Mouse (Mus musculus): ENCODE data around the gene Kif1b. TPM values are rescaled to one million over a fixed set of nuclear protein-coding genes. Genes with fewer than 3 reads are reported as not detected.
A peak's percentile ranks its signal among the peaks of the same experiment; 100 is the strongest.
"Not testable (repeated sequence)": the region's sequence is repeated elsewhere in the genome, so short reads cannot be mapped to it uniquely, and the experiment has no call there.

Kif1b gene
- total and polyA plus RNA-seq, 2 experiments from 2014 or later, result 215 to 425 TPM

GRCm38 (mm10) chr4:149213466-149213865 lies 94.0 kb downstream of the Kif1b start:
- no peak for ATAC-seq (ENCODE audit: low FRiP score)
- 97% methylated on average over 9 of the region's 9 CpGs for WGBS

GRCm38 (mm10) chr4:149211441-149211840 lies 96.1 kb downstream of the Kif1b start:
- not testable (repeated sequence) for DNase-seq (ENCODE audit: low spot score); H3K4me3 ChIP-seq (ENCODE audit: low read depth, low read length); H3K4me2 ChIP-seq (ENCODE audit: low read depth, low read length, poor library complexity, severe bottlenecking); ATAC-seq (ENCODE audit: low FRiP score); H3K4me1 ChIP-seq (ENCODE audit: insufficient read depth, low read length); H3K9me3 ChIP-seq (ENCODE audit: low read length); H3K27ac ChIP-seq (ENCODE audit: low read depth, low read length); H3K27me3 ChIP-seq (ENCODE audit: insufficient read depth, low read length); H3K9ac ChIP-seq (replicated peaks; ENCODE audit: low read length, poor library complexity, severe bottlenecking)
- peaks cover 58% of the 10 kb centered on the region for H3K36me3 ChIP-seq (ENCODE audit: insufficient read depth, low read length)
- WGBS, result 95% methylated on average over 6 of the region's 6 CpGs
- 0 out of 2 replicates have a peak, but pooled peaks have one; percentile 20 for TF ChIP-seq CTCF (IDR thresholded peaks at IDR 0.05)

More at GRCm38 (mm10) chr4:149213466-149213865, 94.0 kb downstream of the Kif1b start:
- TF ChIP-seq CTCF (IDR thresholded peaks at IDR 0.05), result no peak
- no peak overlapping the region for H3K9ac ChIP-seq (replicated peaks; ENCODE audit: low read length, poor library complexity, severe bottlenecking)
- no peak for DNase-seq (ENCODE audit: low spot score)
- no peaks in the 10 kb centered on the region for H3K9me3 ChIP-seq (ENCODE audit: low read length)
- H3K4me2 ChIP-seq (ENCODE audit: low read depth, low read length, poor library complexity, severe bottlenecking), result no peak overlapping the region
- H3K4me3 ChIP-seq (ENCODE audit: low read depth, low read length), result no peak overlapping the region
- H3K27me3 ChIP-seq (ENCODE audit: insufficient read depth, low read length), result no peaks in the 10 kb centered on the region
- peaks cover 61% of the 10 kb centered on the region for H3K36me3 ChIP-seq (ENCODE audit: insufficient read depth, low read length)
- H3K27ac ChIP-seq (ENCODE audit: low read depth, low read length), result no peak overlapping the region
- no peaks in the 10 kb centered on the region for H3K4me1 ChIP-seq (ENCODE audit: insufficient read depth, low read length)

- WGBS, result 87% methylated on average over 3 of the region's 3 CpGs
- H3K36me3 ChIP-seq (ENCODE audit: insufficient read depth, low read length), result peaks cover 66% of the 10 kb centered on the region
- DNase-seq (ENCODE audit: low spot score), result no peak
- no peak overlapping the region for H3K4me2 ChIP-seq (ENCODE audit: low read depth, low read length, poor library complexity, severe bottlenecking)
- no peak for ATAC-seq (ENCODE audit: low FRiP score)
- no peaks in the 10 kb centered on the region for H3K27me3 ChIP-seq (ENCODE audit: insufficient read depth, low read length)
- H3K9ac ChIP-seq (replicated peaks; ENCODE audit: low read length, poor library complexity, severe bottlenecking), result no peak overlapping the region
- H3K4me1 ChIP-seq (ENCODE audit: insufficient read depth, low read length), result no peaks in the 10 kb centered on the region
- TF ChIP-seq CTCF (IDR thresholded peaks at IDR 0.05), result no peak
- no peak overlapping the region for H3K27ac ChIP-seq (ENCODE audit: low read depth, low read length)
- no peak overlapping the region for H3K4me3 ChIP-seq (ENCODE audit: low read depth, low read length)
- no peaks in the 10 kb centered on the region for H3K9me3 ChIP-seq (ENCODE audit: low read length)
Measured at GRCm38 (mm10) chr4:149202467-149202866, 105.0 kb downstream of the Kif1b start.

- Histone ChIP-seq H3K27ac (ENCODE audit: low read depth, low read length) (no peak overlapping the region), H3K9me3 (ENCODE audit: low read length) (no peaks in the 10 kb centered on the region), H3K9ac (replicated peaks; ENCODE audit: low read length, poor library complexity, severe bottlenecking) (no peak overlapping the region), H3K4me3 (ENCODE audit: low read depth, low read length) (no peak overlapping the region), H3K36me3 (ENCODE audit: insufficient read depth, low read length) (peaks cover 72% of the 10 kb centered on the region), H3K4me2 (ENCODE audit: low read depth, low read length, poor library complexity, severe bottlenecking) (no peak overlapping the region), H3K4me1 (ENCODE audit: insufficient read depth, low read length) (no peaks in the 10 kb centered on the region), H3K27me3 (ENCODE audit: insufficient read depth, low read length) (no peaks in the 10 kb centered on the region)
- WGBS, result 94% methylated on average over 4 of the region's 4 CpGs
- ATAC-seq (ENCODE audit: low FRiP score), result no peak
- no peak for DNase-seq (ENCODE audit: low spot score)
- no peak for TF ChIP-seq CTCF (IDR thresholded peaks at IDR 0.05)
Measured at GRCm38 (mm10) chr4:149201110-149201509, 106.4 kb downstream of the Kif1b start.

- no peak overlapping the region for H3K4me2 ChIP-seq (ENCODE audit: low read depth, low read length, poor library complexity, severe bottlenecking)
- no peak for TF ChIP-seq CTCF (IDR thresholded peaks at IDR 0.05)
- H3K4me1 ChIP-seq (ENCODE audit: insufficient read depth, low read length), result no peaks in the 10 kb centered on the region
- H3K9ac ChIP-seq (replicated peaks; ENCODE audit: low read length, poor library complexity, severe bottlenecking), result no peak overlapping the region
- H3K36me3 ChIP-seq (ENCODE audit: insufficient read depth, low read length), result peaks cover 69% of the 10 kb centered on the region
- H3K4me3 ChIP-seq (ENCODE audit: low read depth, low read length), result no peak overlapping the region
- DNase-seq (ENCODE audit: low spot score) (no peak), ATAC-seq (ENCODE audit: low FRiP score) (no peak)
- no peaks in the 10 kb centered on the region for H3K27me3 ChIP-seq (ENCODE audit: insufficient read depth, low read length)
- 77% methylated on average over 1 of the region's 1 CpGs for WGBS
- H3K9me3 ChIP-seq (ENCODE audit: low read length), result no peaks in the 10 kb centered on the region
- no peak overlapping the region for H3K27ac ChIP-seq (ENCODE audit: low read depth, low read length)
Measured at GRCm38 (mm10) chr4:149197180-149197579, 110.3 kb downstream of the Kif1b start.

GRCm38 (mm10) chr4:149191103-149191502 lies 116.4 kb downstream of the Kif1b start:
- no peak for DNase-seq (ENCODE audit: low spot score)
- no peaks in the 10 kb centered on the region for H3K4me1 ChIP-seq (ENCODE audit: insufficient read depth, low read length)
- TF ChIP-seq CTCF (IDR thresholded peaks at IDR 0.05), result no peak
- H3K9ac ChIP-seq (replicated peaks; ENCODE audit: low read length, poor library complexity, severe bottlenecking), result no peak overlapping the region
- no peaks in the 10 kb centered on the region for H3K9me3 ChIP-seq (ENCODE audit: low read length)
- H3K27ac ChIP-seq (ENCODE audit: low read depth, low read length), result no peak overlapping the region
- no peaks in the 10 kb centered on the region for H3K27me3 ChIP-seq (ENCODE audit: insufficient read depth, low read length)
- peaks cover 65% of the 10 kb centered on the region for H3K36me3 ChIP-seq (ENCODE audit: insufficient read depth, low read length)
- no peak for ATAC-seq (ENCODE audit: low FRiP score)
- H3K4me2 ChIP-seq (ENCODE audit: low read depth, low read length, poor library complexity, severe bottlenecking), result no peak overlapping the region
- WGBS, result 97% methylated on average over 7 of the region's 7 CpGs
- no peak overlapping the region for H3K4me3 ChIP-seq (ENCODE audit: low read depth, low read length)

Measured in midbrain, postnatal 0 days (tissue).